Mouse (Mus musculus): ENCODE data around the gene Frmd7. TPM values are rescaled to one million over a fixed set of nuclear protein-coding genes. Genes with fewer than 3 reads are reported as not detected.

The Frmd7 gene
- 0.09 TPM in 1 of 2 replicates, not detected in the other for polyA plus RNA-seq (2016; fragmentation: Nextera tagmentation; extraction: Ambion mirVana)

GRCm38 (mm10) chrX:50942610-50943009 is at the start of gene Frmd7:
Gene Frmd7, minus strand, starts transcription at chrX:50942710.
- H3K27ac ChIP-seq: no peak within 1 kb of the TSS
- H3K36me3 ChIP-seq: no peaks in the 10 kb centered on the region
- H3K27me3 ChIP-seq (replicated peaks): no peaks in the 10 kb centered on the region
- no peaks in the 10 kb centered on the region for H3K4me1 ChIP-seq
- whole genome bisulfite sequencing: 77% methylated on average over 14 of the region's 14 CpGs
- H3K4me2 ChIP-seq (replicated peaks): no peak within 1 kb of the TSS
- no peak within 1 kb of the TSS for H3K9ac ChIP-seq
- no peak for ATAC-seq (ENCODE audit: low FRiP score, low read depth)
- no peak within 1 kb of the TSS for H3K4me3 ChIP-seq
- no peaks in the 10 kb centered on the region for H3K9me3 ChIP-seq

GRCm38 (mm10) chrX:50991324-50991723 is 48.8 kb upstream of the Frmd7 start:
- 94% methylated on average over 5 of the region's 5 CpGs for WGBS
- H3K27me3 ChIP-seq (replicated peaks): no peaks in the 10 kb centered on the region
- H3K9ac ChIP-seq: no peak overlapping the region
- no peak overlapping the region for H3K27ac ChIP-seq
- ATAC-seq (ENCODE audit: low FRiP score, low read depth): no peak
- no peaks in the 10 kb centered on the region for H3K4me1 ChIP-seq
- no peaks in the 10 kb centered on the region for H3K9me3 ChIP-seq
- H3K4me2 ChIP-seq (replicated peaks): no peak overlapping the region
- H3K36me3 ChIP-seq: no peaks in the 10 kb centered on the region
- H3K4me3 ChIP-seq: no peak overlapping the region

GRCm38 (mm10) chrX:50989940-50990339 is 47.4 kb upstream of the Frmd7 start:
- Histone ChIP-seq H3K4me2 (replicated peaks) (no peak overlapping the region), H3K36me3 (no peaks in the 10 kb centered on the region), H3K9me3 (no peaks in the 10 kb centered on the region), H3K9ac (no peak overlapping the region), H3K4me1 (no peaks in the 10 kb centered on the region), H3K4me3 (no peak overlapping the region), H3K27me3 (replicated peaks) (no peaks in the 10 kb centered on the region), H3K27ac (no peak overlapping the region)
- 86% methylated on average over 6 of the region's 6 CpGs for WGBS
- ATAC-seq (ENCODE audit: low FRiP score, low read depth): no peak

- Histone ChIP-seq H3K27me3 (replicated peaks) (no peaks in the 10 kb centered on the region), H3K27ac (no peak overlapping the region), H3K4me1 (no peaks in the 10 kb centered on the region), H3K9ac (no peak overlapping the region), H3K9me3 (no peaks in the 10 kb centered on the region), H3K36me3 (no peaks in the 10 kb centered on the region), H3K4me2 (replicated peaks) (no peak overlapping the region), H3K4me3 (no peak overlapping the region)
- no peak for ATAC-seq (ENCODE audit: low FRiP score, low read depth)
- WGBS: 68% methylated on average over 1 of the region's 1 CpGs
Observed at GRCm38 (mm10) chrX:50988581-50988980, 46.1 kb upstream of the Frmd7 start.

GRCm38 (mm10) chrX:50978428-50978827 is 35.9 kb upstream of the Frmd7 start:
- Histone ChIP-seq H3K9me3 (no peaks in the 10 kb centered on the region), H3K4me1 (no peaks in the 10 kb centered on the region), H3K4me3 (no peak overlapping the region), H3K9ac (no peak overlapping the region), H3K36me3 (no peaks in the 10 kb centered on the region), H3K27me3 (replicated peaks) (no peaks in the 10 kb centered on the region), H3K4me2 (replicated peaks) (no peak overlapping the region), H3K27ac (no peak overlapping the region)
- no peak for ATAC-seq (ENCODE audit: low FRiP score, low read depth)
- 79% methylated on average over 2 of the region's 2 CpGs for WGBS

- ATAC-seq (ENCODE audit: low FRiP score, low read depth): no peak
- Histone ChIP-seq H3K4me2 (replicated peaks) (no peak overlapping the region), H3K9me3 (no peaks in the 10 kb centered on the region), H3K27me3 (replicated peaks) (no peaks in the 10 kb centered on the region), H3K4me1 (no peaks in the 10 kb centered on the region), H3K27ac (no peak overlapping the region), H3K9ac (no peak overlapping the region), H3K36me3 (no peaks in the 10 kb centered on the region), H3K4me3 (no peak overlapping the region)
- 86% methylated on average over 4 of the region's 4 CpGs for WGBS
Observed at GRCm38 (mm10) chrX:50972145-50972544, 29.6 kb upstream of the Frmd7 start.

DNA sequence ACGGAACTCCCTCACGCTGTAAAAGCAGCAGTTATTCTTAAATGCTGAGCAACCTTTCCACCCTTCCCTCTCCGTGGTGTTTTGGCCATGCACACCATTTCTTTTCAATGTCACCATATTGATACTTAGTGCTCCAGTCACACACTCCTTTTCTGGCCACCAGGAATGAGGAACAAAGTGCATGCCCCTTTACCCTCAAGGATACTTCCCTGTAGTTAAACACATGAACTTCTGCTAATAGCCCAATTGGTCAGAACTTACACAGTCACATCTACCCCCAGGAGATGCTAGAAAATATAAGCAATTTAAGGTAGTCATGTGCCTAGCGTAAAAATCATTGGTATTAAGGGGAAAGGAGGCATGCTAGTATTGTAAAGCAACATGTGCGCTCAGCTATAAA is 27.4 kb upstream of the Frmd7 start:
- ATAC-seq (ENCODE audit: low FRiP score, low read depth): no peak

GRCm38 (mm10) chrX:50968157-50968932 is 25.8 kb upstream of the Frmd7 start:
- no peaks in the 10 kb centered on the region for H3K4me1 ChIP-seq
- no peak overlapping the region for H3K27ac ChIP-seq
- H3K9ac ChIP-seq: no peak overlapping the region
- H3K27me3 ChIP-seq (replicated peaks): no peaks in the 10 kb centered on the region
- no peak for ATAC-seq (ENCODE audit: low FRiP score, low read depth)
- H3K4me3 ChIP-seq: no peak overlapping the region
- no peaks in the 10 kb centered on the region for H3K36me3 ChIP-seq
- no peaks in the 10 kb centered on the region for H3K9me3 ChIP-seq
- WGBS: 78% methylated on average over 10 of the region's 10 CpGs
- H3K4me2 ChIP-seq (replicated peaks): no peak overlapping the region

More for the DNA sequence above, 27.4 kb upstream of the Frmd7 start:
- Histone ChIP-seq H3K9ac (no peak overlapping the region), H3K4me2 (replicated peaks) (no peak overlapping the region), H3K4me1 (no peaks in the 10 kb centered on the region), H3K36me3 (no peaks in the 10 kb centered on the region), H3K27me3 (replicated peaks) (no peaks in the 10 kb centered on the region), H3K9me3 (no peaks in the 10 kb centered on the region), H3K4me3 (no peak overlapping the region), H3K27ac (no peak overlapping the region)
- WGBS: 85% methylated on average over 5 of the region's 5 CpGs

DNA sequence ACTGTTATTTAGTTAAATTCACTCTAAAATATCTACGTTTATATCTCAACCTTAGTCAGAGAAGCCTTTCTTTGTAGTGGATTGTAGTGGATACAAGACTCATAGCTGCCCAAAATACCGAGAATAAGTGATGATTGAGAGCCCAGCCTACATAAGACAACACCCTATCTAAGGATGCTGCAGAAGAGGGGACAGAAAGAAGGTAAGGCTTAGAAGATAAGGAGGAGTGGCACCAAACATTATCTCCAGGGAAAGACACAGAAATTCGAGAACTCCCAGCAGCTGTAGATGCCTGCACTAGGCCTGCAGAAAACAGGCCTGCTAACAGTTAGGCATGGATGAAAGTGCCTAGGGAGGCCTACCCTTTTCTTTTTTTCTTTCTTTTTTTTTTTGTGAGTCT is 22.6 kb upstream of the Frmd7 start:
- H3K27me3 ChIP-seq (replicated peaks): no peaks in the 10 kb centered on the region
- WGBS: 76% methylated on average over 3 of the region's 3 CpGs
- no peak overlapping the region for H3K9ac ChIP-seq
- H3K4me3 ChIP-seq: no peak overlapping the region
- H3K36me3 ChIP-seq: no peaks in the 10 kb centered on the region
- H3K4me1 ChIP-seq: no peaks in the 10 kb centered on the region
- H3K27ac ChIP-seq: no peak overlapping the region
- no peak for ATAC-seq (ENCODE audit: low FRiP score, low read depth)
- H3K4me2 ChIP-seq (replicated peaks): no peak overlapping the region
- no peaks in the 10 kb centered on the region for H3K9me3 ChIP-seq

DNA sequence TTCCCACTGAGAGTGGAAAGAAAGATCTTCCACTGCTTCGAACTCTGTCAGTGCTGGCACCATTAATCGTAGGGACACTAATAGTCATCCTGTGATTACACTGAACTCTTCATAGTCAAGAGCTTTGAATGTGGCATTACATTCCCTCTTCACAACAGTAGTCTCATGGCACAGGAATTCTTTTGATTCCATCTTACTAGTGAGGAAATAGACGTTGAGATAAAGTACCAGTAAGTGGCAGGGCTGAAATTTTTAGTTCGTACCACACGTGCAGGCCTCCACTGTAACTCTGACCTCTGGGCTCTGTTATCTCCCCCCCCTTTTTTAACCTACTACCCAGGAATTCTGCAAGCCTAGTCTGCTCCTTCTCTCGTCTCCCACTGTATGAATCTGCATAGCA is 20.4 kb upstream of the Frmd7 start:
- Histone ChIP-seq H3K4me3 (no peak overlapping the region), H3K4me1 (no peaks in the 10 kb centered on the region), H3K27ac (no peak overlapping the region), H3K27me3 (replicated peaks) (no peaks in the 10 kb centered on the region), H3K9me3 (no peaks in the 10 kb centered on the region), H3K4me2 (replicated peaks) (no peak overlapping the region), H3K9ac (no peak overlapping the region), H3K36me3 (no peaks in the 10 kb centered on the region)
- ATAC-seq (ENCODE audit: low FRiP score, low read depth): no peak
- WGBS: 77% methylated on average over 6 of the region's 6 CpGs

DNA sequence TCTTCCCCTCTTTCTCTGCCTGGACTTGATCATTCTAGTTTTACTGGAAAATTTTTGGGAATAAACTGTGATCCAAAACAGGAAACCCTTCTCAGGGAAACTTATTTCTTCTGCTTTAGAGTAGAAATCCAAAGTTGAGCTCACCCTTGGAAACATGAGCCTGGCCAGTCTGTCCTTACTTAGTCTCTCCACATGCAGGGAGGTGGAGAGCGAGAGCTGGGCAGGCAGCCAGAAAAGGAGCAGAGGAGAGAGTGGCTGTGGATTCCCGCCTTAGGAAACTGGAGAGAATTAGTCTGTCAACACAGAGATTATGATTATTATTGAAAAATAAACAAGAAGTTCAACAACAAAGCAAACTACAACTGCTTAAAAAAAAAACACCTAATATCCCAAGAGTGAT is 6.1 kb upstream of the Frmd7 start:
- 64% methylated on average over 2 of the region's 2 CpGs for WGBS
- H3K36me3 ChIP-seq: no peaks in the 10 kb centered on the region

GRCm38 (mm10) chrX:50948116-50948515 is 5.6 kb upstream of the Frmd7 start:
- Histone ChIP-seq H3K27me3 (replicated peaks) (no peaks in the 10 kb centered on the region), H3K4me2 (replicated peaks) (no peak overlapping the region), H3K9me3 (no peaks in the 10 kb centered on the region), H3K4me3 (no peak overlapping the region), H3K27ac (no peak overlapping the region), H3K4me1 (no peaks in the 10 kb centered on the region), H3K36me3 (no peaks in the 10 kb centered on the region), H3K9ac (no peak overlapping the region)
- 79% methylated on average over 4 of the region's 4 CpGs for WGBS
- no peak for ATAC-seq (ENCODE audit: low FRiP score, low read depth)

More for the DNA sequence above, 6.1 kb upstream of the Frmd7 start:
- Histone ChIP-seq H3K27ac (no peak overlapping the region), H3K27me3 (replicated peaks) (no peaks in the 10 kb centered on the region), H3K9ac (no peak overlapping the region), H3K9me3 (no peaks in the 10 kb centered on the region), H3K4me2 (replicated peaks) (no peak overlapping the region), H3K4me3 (no peak overlapping the region), H3K4me1 (no peaks in the 10 kb centered on the region)
- ATAC-seq (ENCODE audit: low FRiP score, low read depth): no peak

- Histone ChIP-seq H3K36me3 (no peaks in the 10 kb centered on the region), H3K27me3 (replicated peaks) (no peaks in the 10 kb centered on the region), H3K4me2 (replicated peaks) (no peak overlapping the region), H3K4me3 (no peak overlapping the region), H3K4me1 (no peaks in the 10 kb centered on the region), H3K9me3 (no peaks in the 10 kb centered on the region), H3K9ac (no peak overlapping the region), H3K27ac (no peak overlapping the region)
- whole genome bisulfite sequencing: 88% methylated on average over 3 of the region's 3 CpGs
- no peak for ATAC-seq (ENCODE audit: low FRiP score, low read depth)
Observed at GRCm38 (mm10) chrX:50937117-50937516, 5.4 kb downstream of the Frmd7 start.
